Mouse (Mus musculus): Measurements from ENCODE around the gene Ankrd2.
"Not testable (repeated sequence)": the region's sequence is repeated elsewhere in the genome, so short reads cannot be mapped to it uniquely, and the experiment has no call there.

Ankrd2 gene

DNA sequence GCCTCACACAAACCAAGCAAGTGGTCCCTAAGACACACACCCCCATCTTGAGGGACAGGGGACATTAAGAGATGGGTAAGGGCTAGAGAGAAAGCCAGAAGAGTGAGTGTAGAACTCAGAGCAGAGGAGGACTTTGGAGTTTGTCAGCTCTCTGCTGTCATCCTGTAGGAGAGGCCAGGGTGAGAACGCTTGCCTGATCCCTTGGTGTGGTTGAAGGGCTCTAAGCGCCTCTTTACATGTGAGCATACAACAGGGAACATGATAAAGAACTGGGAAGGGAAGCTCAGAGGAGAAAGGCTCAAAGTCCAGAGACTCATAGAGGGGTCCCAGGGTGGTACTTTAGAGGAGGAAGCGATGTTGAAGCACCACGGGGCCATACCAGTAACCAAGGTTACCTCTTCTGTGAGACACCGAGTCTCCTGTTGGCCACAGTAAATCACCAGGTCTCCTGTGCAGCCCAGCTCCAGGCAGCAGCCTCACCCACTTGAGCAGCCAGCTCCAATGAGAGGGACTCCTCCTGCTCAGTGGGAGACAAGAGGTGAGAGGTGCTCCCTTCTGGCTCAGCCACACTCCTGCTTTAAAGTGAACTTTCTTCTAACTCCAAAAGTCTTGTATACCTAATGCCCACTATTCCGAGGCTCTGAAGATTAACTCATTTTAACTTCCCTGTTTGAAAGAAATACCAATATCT, 21.1 kb downstream of the Ankrd2 start:
- DNase-seq, result peak in 1 of 2 experiments; percentile 79

DNA sequence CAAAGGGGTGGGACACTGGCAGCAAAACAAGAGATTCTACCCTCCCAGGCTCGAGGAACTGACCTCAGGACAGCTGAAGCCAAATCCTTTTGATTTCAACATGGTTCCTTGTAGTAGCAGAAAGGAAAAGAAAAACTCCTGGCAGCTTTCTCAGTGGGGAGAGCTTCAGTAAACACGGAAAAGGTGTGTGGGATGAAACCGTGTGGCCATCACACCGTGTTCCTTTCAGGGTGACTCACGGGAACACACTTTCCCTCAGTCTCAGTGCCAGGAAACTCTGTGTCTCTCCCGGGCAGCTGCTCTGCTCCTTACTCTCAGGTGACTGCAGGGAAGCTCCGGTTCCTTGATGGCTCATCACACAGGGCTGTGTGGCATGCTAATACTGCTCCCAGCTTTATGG, 22.6 kb downstream of the Ankrd2 start:
- DNase-seq, result peak in 1 of 2 experiments; percentile 56

DNA sequence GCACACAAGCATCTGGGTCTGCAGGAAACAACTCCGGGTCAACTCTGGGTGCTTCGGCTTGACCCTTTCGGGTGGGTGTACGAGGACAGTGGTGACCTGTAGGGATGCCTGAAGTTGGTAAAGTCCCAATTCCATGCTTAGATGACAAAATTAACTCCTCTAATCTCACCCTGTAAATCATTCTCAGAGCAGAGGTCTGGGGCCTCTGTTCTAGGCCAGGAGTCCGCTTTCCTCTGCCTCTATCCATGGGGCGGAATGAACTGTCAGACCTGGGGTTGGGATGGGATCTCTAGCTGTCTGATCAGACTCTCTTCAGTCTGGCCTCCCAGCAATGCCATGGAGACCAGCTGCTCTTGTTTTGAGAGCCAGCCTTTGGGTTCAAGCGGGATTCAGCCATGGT, 25.6 kb downstream of the Ankrd2 start:
- DNase-seq, result peak; percentile 58 to 86

DNA sequence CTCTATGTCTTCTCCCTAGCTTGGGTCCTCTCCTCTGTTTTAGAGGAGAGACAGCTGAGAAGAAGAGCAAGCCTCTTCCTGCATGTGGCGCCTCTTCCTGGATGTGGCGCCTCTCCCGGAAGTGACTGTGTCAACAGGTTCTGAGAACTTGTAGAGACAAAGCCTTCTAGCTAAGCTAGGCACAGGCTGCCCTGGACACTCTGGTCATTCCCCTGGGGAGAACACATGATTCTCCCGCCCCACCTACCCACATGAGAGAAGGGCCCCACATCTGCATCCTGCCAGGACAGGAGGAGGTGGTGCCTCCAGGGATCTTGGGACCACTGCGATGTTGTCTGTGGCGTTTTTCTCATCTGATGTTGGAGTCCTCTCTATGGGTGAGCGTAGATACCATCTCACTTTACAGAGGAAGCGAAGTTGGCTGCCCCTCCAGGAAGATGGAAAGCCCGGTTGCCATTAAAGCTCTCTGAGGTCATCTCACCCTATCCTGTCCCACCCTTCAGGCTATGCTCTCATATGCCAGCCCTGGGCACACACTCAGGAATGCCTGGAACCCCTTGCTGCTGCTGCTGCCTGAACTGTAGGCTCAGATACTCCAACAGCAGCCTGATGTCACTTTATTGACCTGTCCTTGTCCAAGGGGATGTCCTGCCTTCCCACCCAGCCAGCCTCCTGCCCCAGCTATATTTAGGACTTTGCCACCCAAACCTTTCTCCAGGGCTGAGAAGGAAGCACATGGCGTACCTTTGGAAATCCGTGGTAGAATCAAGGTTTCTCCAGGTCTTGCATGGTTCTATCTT, 32.8 kb downstream of the Ankrd2 start:
- DNase-seq, result peak in 1 of 2 experiments; percentile 33

DNA sequence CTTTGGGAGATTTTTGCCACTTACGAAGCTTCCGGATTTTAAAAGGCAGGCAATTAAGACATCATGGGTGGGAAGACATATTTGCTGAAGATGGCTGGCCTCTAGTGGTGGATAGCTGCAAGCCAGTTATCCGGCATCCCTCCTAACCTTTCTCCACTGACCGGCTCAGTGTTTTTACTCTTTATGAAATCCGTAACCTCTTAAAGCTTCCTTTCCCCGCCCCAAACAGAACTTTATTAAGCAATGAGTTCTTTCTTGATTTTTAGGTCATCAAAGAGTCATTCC, 33.4 kb downstream of the Ankrd2 start:
- peak in 1 of 2 experiments; percentile 56 for DNase-seq

DNA sequence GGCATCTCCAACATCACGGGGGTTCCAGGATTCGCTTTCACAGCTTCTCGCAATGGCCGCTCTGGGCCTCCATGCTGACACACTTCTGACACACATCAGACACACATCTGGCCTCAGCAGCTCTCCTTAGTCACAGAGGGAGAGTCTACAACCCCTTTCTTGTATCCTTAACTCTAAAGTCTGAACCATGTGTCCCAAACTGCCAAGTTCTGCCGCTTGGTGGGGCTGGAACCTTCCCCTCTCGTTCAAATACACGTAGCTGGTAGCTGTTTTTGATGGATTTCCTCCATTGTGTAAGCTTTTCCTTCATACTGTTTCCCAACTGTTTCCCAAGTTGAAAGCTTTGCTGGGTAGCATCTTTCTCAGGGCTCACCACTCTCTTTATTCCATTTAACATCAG, 35.4 kb downstream of the Ankrd2 start:
- DNase-seq, result no peak

DNA sequence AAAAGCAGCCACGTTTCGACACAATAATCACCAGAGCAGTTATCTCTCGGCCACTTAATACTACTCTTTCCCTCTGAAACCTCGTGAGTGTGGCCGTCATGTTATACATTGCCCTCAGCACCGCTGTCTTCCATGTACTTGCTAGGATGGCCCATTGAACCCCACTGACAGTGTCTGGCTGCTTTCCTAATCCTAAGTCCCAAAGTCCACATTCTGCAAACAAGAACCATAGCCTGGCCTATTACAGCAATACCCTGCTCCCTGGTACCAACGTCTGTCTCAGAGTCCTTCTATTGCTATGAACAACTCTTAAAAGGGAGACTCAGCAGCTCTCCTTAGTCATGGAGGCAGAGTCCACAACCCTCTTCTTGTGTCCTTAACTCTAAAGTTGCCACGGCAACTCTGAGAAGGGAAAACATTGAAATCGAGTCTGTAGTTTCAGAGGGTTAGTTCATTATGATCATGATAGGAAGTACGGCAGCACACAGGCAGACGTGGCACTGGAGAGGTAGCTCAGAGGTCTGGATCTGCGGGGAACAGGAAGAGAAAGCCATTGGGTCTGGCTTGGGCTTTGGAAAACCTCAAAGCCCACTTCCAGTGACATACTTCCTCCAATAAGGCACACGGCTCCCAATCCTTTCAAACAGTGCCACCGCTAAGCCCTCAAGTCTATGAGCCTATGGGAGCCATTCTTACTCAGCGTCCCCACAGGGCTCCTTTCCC, 36.2 kb downstream of the Ankrd2 start:
- peak; percentile 64 to 83 for DNase-seq

DNA sequence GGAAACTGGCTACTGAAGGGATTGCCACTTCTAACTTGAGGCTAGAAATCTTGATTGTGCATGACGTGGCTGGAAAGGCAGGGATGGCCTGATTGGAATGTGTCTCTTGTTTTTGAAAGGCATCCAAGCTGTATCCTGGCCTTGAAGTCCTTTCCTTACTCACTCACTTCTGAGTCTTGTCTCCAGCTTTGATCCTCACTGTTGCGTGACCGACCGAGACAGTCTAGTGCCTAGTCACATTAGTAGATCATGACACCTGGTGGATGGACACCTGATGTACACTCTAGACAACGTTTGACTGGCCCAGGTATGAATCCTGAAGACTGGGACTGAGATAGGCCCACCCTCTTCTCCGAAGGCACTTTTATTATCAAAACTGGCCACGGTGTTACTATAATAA, 37.0 kb downstream of the Ankrd2 start:
- DNase-seq, result peak; percentile 68 to 84

DNA sequence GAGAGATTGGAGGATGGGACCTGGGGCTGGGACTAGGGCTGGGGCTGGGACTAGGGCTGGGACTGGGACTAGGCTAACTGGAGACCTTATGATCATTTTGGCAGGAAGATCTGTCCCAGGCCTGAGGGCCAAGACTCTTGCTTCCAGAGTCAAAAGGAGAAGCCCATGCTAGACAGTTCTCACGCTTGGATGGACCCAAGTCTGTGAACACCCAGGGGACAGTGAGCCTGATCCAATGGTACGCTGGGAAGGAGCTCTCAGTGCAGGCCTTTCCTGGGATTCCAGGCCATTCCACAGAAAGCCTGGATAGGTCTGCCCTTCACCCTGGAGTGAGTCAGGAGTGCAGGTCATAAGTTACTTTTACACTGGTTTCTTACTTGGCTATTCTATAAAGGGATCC, 39.3 kb downstream of the Ankrd2 start:
- no peak for DNase-seq

DNA sequence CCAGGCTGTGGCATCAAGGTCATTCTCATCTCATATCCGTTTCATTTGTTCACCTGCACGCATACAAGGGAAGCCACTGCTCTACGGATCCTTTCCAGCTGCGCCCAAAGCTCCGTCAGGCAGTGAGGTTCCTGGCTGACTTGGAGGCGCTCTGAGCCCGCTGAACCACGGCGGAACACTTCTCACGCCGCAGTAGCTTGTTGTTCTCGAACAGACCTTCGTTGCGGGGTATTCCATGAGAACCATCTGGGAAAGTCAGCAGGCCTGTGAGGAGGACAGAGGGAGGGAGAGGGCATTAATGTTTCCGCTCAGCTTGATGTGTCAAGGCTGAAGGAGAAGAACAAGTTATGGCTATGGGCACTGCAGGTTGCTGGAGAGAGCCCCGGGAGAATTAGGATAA, 40.2 kb downstream of the Ankrd2 start:
- no peak for DNase-seq

DNA sequence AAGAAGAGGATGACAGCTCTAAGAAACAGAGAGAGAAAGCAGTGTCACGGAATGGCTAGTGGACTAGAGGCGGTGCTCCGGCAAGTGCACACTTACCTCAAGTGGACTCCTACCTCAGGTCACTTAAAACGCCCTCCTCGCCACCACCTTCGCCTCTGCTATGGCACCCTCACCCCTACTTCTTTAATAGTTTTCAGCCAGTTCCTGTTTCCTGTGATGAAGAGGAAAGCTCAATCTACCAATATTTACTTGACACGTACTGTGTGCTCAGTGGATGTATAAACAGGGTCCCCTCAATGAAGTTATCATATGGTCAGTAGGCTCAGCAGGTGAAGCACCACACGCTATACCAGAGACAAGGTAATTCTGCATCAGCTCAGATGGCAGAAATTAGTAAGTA, 42.8 kb downstream of the Ankrd2 start:
- no peak for DNase-seq

DNA sequence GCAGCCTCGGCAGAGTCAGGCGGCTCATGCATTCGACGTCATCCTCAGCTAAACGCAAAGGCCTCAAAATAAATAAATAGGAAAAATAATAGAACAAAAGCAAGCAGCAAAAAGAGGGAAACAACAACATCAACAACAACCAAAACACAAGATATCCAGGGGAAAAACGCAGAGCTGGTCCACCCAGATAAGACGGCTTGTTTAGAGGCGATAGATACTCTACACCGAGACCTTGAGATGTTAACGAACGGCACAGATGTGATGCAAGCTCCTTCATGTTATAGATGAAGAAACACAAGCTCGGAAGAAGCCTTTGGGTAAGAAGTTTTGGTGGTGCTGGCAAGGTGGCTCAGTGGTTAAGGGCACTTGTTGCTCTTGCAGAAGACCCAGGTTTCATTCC, 43.2 kb downstream of the Ankrd2 start:
- no peak for DNase-seq

DNA sequence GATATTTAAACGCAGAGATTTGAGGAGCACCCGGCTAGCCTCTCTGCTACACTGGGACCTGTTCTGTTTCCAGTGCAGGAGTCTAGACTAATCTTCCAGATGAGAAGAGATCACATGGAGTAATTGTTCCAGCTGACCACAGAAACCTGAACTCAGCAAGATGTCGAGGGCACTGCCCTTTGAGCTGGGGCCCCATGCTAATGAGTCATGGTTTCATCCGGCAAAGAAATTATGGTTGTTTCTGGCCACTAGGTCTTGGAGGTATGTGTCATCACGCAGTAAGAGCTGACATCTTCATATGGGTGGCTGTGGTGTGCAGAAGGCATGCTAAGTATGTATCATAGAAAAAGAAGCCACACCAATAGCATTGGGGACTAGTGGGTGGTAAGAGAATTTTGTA, 44.1 kb downstream of the Ankrd2 start:
- DNase-seq, result peak in 1 of 2 experiments; percentile 72

DNA sequence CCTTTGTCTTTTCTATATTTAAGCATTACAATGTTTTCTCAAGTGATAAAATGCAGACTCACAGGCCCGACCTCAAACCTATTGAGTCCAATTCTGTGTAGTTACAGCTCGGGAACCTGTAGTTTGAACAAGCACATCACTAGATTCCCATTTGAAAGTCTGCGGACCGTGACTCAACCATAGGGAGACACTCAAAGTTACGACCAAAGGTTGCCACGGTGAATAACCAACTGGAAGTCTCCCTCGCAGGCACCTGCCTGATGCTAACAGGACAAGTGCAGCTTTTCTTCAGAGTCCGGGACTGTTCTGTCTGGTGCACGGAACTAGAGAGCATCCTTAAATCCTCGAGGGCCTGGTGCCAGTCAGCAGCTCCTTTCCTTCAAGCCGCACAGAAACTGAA, 44.7 kb downstream of the Ankrd2 start:
- peak in 1 of 2 experiments; percentile 61 for DNase-seq

DNA sequence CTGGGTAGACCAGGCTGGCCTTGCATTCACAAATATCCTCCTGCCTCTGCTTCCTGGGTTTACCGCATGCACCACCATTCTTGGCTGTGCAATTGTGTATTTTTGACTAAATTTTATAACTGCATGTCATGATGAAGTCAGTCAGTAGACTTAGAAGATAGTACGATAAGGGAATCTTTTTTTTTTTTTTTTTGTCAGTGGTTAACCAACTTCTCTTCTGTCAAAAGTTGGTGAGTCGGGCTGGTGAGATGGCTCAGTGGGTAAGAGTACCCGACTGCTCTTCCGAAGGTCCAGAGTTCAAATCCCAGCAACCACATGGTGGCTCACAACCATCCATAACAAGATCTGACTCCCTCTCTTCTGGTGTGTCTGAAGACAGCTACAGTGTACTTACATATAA, 45.8 kb downstream of the Ankrd2 start:
- DNase-seq, result not testable (repeated sequence)

DNA sequence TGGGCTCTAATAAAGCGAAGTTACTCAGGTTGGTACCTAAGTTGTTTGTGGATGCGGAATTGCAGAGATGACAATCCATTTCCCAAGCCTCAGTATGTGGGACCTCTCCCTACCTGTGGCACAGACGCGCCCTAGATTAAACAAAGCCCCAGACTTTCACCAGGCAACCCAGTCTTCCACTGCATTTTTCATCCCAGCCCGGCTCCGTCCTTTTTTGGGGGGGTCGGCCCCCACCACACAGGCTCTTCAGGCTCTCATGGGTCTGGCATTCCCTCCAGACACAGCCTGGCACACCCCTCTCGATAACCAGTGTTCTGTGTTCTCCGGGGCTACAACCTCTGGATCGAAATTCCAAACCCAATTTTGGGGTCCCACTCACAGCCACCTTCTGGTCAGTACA, 49.9 kb downstream of the Ankrd2 start:
- DNase-seq, result no peak

DNA sequence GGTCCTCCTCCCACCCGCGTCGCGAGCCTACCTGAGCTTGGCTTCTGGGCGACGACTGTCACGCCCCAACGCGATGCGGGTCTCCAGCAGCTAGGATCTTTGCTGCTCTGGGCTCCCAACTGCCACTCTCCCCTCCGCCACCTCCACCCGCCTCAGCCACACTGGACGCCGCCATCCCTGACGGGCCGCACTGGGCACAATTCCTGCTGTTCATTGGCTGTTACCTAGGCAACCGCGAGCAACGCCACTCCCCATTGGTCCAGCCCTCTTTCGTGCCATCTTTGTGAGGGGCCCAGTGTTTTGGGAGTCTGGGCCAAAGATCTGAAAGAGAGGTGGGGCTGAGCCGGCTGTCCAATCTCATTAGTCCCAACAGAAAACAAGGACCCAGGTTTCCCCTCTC, 50.4 kb downstream of the Ankrd2 start, which contains the start of gene Morn4:
Morn4 (minus strand) TSS at position 192 of the 400 bp plus-strand sequence.
- peak; percentile 91 to 95 for DNase-seq

DNA sequence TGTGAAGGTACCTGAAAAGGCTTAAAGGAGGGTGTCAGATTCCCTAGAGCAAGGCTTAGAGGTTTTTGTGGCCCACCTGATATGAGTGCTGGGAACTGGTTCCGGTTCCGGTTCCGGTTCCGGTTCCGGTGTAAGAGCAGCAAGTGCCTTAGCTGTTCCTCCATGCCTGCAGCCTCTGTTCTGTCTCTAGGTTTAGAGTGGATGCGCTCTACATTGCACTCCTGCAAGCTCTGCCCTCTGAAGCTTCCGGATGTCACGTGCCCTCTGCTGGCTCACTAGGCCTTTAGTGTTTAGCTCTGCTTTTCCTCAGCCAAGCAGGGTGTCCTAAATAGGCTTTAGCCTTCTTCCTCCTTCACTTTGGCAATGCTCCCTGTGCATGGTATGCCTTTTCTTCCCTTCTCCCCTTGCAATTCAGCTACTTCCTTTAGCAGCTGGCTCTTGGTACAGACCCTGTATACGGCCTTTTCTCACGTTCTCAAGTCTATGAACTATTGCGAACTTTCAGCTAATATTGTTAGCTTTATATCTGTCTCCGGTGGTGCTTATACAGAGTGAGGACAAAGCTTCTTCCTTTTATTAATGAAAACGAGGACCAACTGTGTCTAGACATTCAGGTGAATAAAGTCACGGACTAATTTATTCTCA, 53.4 kb downstream of the Ankrd2 start:
- DNase-seq, result peak; percentile 71 to 85

DNA sequence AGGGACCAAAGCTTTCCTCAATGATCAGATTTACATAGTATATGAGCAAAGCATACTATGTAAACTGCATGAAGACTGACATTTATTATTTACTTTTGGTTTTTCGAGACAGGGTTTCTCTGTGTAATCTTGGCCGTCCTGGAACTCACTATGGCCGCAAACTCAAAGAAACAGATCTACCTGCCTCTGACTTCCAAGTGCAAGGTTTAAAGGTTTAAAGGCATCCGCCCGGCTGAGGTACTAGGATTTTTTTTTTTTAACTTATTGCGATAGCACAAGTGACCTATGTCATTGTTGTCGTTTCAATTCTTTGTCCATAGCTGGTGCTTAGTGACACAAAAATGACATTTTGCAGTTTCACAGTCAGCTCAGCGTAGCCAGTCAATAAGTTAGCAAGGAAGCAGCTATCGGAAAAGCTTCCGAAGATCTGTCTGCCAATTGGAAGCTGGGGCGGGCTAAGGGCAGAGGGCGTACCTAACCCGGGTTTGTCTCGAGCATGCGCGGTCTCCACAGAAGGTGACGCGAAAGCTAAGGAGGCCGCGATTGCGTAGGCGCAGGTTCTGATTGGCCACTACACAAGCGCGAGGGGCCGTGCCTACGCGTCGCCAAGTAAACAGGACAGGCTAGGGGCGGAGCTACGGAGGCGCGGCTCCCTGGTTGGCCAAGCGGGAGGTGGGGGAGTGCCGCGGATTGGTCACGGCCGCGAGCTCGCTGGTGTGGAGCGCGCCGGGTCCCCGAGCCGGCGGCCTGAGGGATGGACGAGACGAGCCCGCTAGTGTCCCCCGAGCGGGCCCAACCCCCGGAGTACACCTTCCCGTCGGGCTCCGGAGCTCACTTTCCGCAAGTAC, 54.2 kb downstream of the Ankrd2 start, which contains the start of gene Pi4k2a:
Pi4k2a (plus strand) TSS at position 723 of the 848 bp plus-strand sequence.
- DNase-seq, result peak; percentile 100

DNA sequence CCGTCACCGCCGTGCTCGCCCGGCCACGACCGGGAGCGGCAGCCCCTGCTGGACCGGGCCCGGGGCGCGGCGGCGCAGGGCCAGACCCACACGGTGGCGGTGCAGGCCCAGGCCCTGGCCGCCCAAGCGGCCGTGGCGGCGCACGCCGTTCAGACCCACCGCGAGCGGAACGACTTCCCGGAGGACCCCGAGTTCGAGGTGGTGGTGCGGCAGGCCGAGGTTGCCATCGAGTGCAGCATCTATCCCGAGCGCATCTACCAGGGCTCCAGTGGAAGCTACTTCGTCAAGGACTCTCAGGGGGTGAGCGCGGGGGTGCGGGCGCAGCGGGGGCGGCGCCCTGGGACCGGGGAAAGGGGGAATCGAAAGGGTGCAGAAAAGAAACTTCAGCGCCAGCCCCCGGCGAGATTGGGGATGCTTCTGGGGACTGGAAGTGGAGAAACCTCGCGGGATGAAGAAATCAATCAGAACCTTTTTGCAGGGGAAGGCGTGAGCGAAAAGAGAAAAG, 54.9 kb downstream of the Ankrd2 start:
- peak in 1 of 2 experiments; percentile 29 for DNase-seq
